Mouse (Mus musculus) liver, postnatal 0 days (tissue): ENCODE measurements at regions not wholly inside any gene's neighbourhood (a gene's known extent, or its start where the extent isn't known, plus 50 kb on each side); places are given as distances from the start of the nearest gene placed in this dataset.
A peak's percentile ranks its signal among the peaks of the same experiment; 100 is the strongest.

Source experiments
- ATAC-seq: fragments of 200-750 bp; cut with Nextera tagmentation; 2 replicates; pipeline ENCODE4 v1.8.0; 2017; ENCODE audit warnings: mild to moderate bottlenecking, moderate library complexity
- DNase-seq: peaks from one replicate; pipeline ENCODE4 v3.0.0-alpha.2; 2016
- H3K27ac ChIP-seq: fragments of 300-500 bp; sonication (generic); 2 replicates; pipeline ENCODE4 v1.5.1; 2014; ENCODE audit warnings: antibody characterized with exemption, moderate library complexity, mild to moderate bottlenecking, low read depth
- H3K27me3 ChIP-seq: fragments of 300-500 bp; sonication (generic); 2 replicates; pipeline ENCODE4 v1.6.1; 2014; ENCODE audit warnings: low read length, control low read depth, mixed read lengths; ENCODE audit not compliant: insufficient read depth
- H3K36me3 ChIP-seq: fragments of 300-500 bp; sonication (generic); replicated peaks from 2 replicates; pipeline ENCODE4 v1.6.1; 2014; ENCODE audit warnings: mild to moderate bottlenecking, control low read depth, low read length, moderate library complexity, mixed read lengths; ENCODE audit not compliant: insufficient read depth
- H3K4me1 ChIP-seq: fragments of 300-500 bp; sonication (generic); 2 replicates; pipeline ENCODE4 v1.6.1; 2014; ENCODE audit warnings: antibody characterized with exemption, mild to moderate bottlenecking, control low read depth; ENCODE audit not compliant: insufficient read depth
- H3K4me2 ChIP-seq: fragments of 300-500 bp; sonication (generic); 2 replicates; pipeline ENCODE4 v1.6.1; 2014; ENCODE audit warnings: low read depth, mild to moderate bottlenecking, low read length, moderate library complexity, mixed read lengths
- H3K4me3 ChIP-seq: fragments of 300-500 bp; sonication (generic); 2 replicates; pipeline ENCODE4 v1.5.1; 2014; ENCODE audit warnings: low read depth, low read length
- H3K9ac ChIP-seq: fragments of 300-500 bp; sonication (generic); replicated peaks from 2 replicates; pipeline ENCODE4 v1.6.1; 2014; ENCODE audit warnings: mild to moderate bottlenecking, moderate library complexity
- H3K9me3 ChIP-seq: fragments of 300-500 bp; sonication (generic); 2 replicates; pipeline ENCODE4 v1.6.1; 2016; ENCODE audit warnings: mild to moderate bottlenecking, control low read depth, low read length, mixed read lengths
- CTCF ChIP-seq: sonication (generic); IDR thresholded peaks from 2 replicates; pipeline ENCODE4 v1.5.1; 2016; ENCODE audit warnings: antibody characterized with exemption, low read depth
- EP300 ChIP-seq: IDR thresholded peaks from 2 replicates; pipeline ENCODE4 v1.6.1; 2016; ENCODE audit warnings: antibody characterized with exemption, low read depth, mild to moderate bottlenecking
- WGBS: fragments of 180-500 bp; shearing (Covaris S2); extraction: QIAGEN DNeasy Blood & Tissue Kit; methylation state at CpG from one replicate; pipeline ENCODE4 v1.1.7; 2014; ENCODE audit not compliant: insufficient replicate concordance; 5-methylcytosine and 5-hydroxymethylcytosine counted together

DNA sequence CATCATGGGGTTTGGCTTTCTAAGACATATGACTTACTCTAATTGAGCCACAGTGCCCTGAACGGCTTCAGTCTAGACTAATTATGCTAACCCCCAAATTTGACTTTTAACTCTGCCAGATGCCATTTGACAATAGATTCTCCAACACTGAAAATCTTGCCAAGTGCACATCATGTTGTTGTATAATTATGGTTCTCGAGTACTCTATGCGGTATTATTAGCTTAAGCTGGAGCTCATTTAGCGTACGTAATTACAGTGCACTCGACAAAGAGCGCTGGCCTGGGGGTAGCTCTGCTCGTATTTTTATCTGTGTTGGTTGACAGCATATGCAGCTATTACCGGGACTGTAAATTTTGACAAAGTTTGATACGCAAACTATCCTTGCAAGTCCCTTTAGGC lies 70.4 kb upstream of the Zdhhc17 start:
- H3K27me3 ChIP-seq = no peaks in the 10 kb centered on the region
- WGBS = 80% methylated on average over 10 of the region's 10 CpGs
- DNase-seq = no peak
- H3K9me3 ChIP-seq = no peaks in the 10 kb centered on the region
- no peak overlapping the region for H3K4me2 ChIP-seq
- H3K4me3 ChIP-seq = no peak overlapping the region
- H3K27ac ChIP-seq = no peak overlapping the region
- no peak for ATAC-seq
- H3K36me3 ChIP-seq = no peaks in the 10 kb centered on the region
- TF ChIP-seq CTCF (no peak), EP300 (no peak)
- no peaks in the 10 kb centered on the region for H3K4me1 ChIP-seq
- H3K9ac ChIP-seq = no peak overlapping the region

DNA sequence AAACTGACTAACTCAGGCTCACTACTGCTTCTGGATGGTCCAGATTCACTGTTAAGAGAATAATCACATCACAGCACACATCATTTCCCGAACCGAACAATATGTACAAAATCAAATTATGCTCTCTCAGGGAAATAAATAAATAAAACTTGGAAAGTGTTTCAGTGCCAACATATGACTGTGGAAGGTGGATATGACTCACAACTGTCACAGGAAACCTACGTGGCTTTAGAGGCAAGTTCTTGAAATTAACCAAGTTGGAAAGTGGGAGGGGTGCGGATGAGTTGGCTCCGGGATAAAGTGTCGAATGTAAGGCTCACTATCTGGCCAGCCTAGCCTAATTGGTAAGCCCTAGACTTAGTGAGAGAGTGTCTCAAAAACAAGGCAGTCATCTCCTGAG lies 69.1 kb upstream of the Zdhhc17 start:
- no peaks in the 10 kb centered on the region for H3K4me1 ChIP-seq
- 65% methylated on average over 6 of the region's 6 CpGs for WGBS
- H3K27ac ChIP-seq = no peak overlapping the region
- DNase-seq (no peak), ATAC-seq (no peak)
- H3K36me3 ChIP-seq = no peaks in the 10 kb centered on the region
- H3K27me3 ChIP-seq = no peaks in the 10 kb centered on the region
- no peak for TF ChIP-seq CTCF
- TF ChIP-seq EP300 = 0 out of 2 replicates have a peak, but pooled peaks have one; percentile 8
- H3K4me2 ChIP-seq = no peak overlapping the region
- no peak overlapping the region for H3K4me3 ChIP-seq
- no peak overlapping the region for H3K9ac ChIP-seq
- H3K9me3 ChIP-seq = no peaks in the 10 kb centered on the region

GRCm38 (mm10) chr10:111077632-111078031 lies 67.7 kb upstream of the Zdhhc17 start:
- 68% methylated on average over 4 of the region's 4 CpGs for WGBS
- DNase-seq (no peak), ATAC-seq (no peak)
- Histone ChIP-seq H3K4me2 (no peak overlapping the region), H3K27ac (no peak overlapping the region), H3K36me3 (no peaks in the 10 kb centered on the region), H3K4me3 (no peak overlapping the region), H3K9ac (no peak overlapping the region), H3K27me3 (no peaks in the 10 kb centered on the region), H3K4me1 (peaks cover 6% of the 10 kb centered on the region; the same call in 1 of the 2 replicates), H3K9me3 (no peaks in the 10 kb centered on the region)
- TF ChIP-seq CTCF = no peak
- TF ChIP-seq EP300 = no peak

GRCm38 (mm10) chr10:111073851-111074430 lies 64.0 kb upstream of the Zdhhc17 start:
- no peak overlapping the region for H3K4me3 ChIP-seq
- WGBS = 30% methylated on average over 5 of the region's 5 CpGs
- TF ChIP-seq CTCF = no peak
- no peak for TF ChIP-seq EP300
- H3K36me3 ChIP-seq = no peaks in the 10 kb centered on the region
- ATAC-seq (no peak), DNase-seq (peak; percentile 28)
- no peak overlapping the region for H3K4me2 ChIP-seq
- no peaks in the 10 kb centered on the region for H3K27me3 ChIP-seq
- no peak overlapping the region for H3K27ac ChIP-seq
- no peak overlapping the region for H3K9ac ChIP-seq
- H3K9me3 ChIP-seq = no peaks in the 10 kb centered on the region
- peaks cover 6% of the 10 kb centered on the region; the same call in 1 of the 2 replicates for H3K4me1 ChIP-seq

DNA sequence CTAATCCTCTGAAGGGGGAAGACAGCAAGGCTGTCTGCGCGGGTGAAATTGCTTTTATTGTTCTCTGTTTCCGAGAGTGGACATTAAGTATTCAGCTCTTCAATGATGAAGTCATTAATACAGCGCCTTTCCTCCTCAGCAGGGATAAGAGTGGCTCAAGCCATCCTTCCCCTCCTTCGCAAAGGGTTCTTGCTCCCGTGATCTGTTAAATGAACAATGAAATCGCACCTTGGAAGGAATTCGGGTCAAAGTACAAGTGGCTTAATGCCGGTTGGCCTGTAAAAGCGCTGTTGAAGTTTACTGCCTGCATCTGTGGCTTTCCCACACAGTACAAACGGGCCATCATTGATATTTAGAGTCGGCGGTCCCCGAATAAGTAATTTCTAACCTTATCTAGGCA lies 63.3 kb upstream of the Zdhhc17 start:
- Histone ChIP-seq H3K9ac (no peak overlapping the region), H3K4me1 (peaks cover 6% of the 10 kb centered on the region; the same call in 1 of the 2 replicates), H3K36me3 (no peaks in the 10 kb centered on the region), H3K9me3 (no peaks in the 10 kb centered on the region), H3K4me2 (no peak overlapping the region), H3K27me3 (no peaks in the 10 kb centered on the region), H3K4me3 (no peak overlapping the region), H3K27ac (no peak overlapping the region)
- DNase-seq (no peak), ATAC-seq (no peak)
- no peak for TF ChIP-seq EP300
- TF ChIP-seq CTCF = no peak
- 59% methylated on average over 14 of the region's 14 CpGs for WGBS

DNA sequence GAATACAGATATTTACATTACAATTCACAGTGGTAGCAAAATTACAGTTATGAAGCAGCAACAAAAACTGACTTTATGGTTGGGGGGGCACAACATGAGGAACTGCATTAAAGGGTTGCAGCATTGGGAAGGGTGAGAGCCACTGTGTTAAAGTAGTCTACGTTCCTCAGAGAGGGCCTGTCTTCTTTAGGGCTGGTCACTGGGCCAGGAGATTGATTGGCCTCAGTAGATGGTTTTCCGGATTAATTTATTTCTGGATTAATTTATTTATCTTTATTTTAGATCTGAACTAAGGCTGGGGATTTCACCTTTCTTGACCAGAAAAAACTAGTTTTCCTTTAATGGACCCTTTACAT lies 62.6 kb upstream of the Zdhhc17 start:
- Histone ChIP-seq H3K4me3 (no peak overlapping the region), H3K27ac (no peak overlapping the region), H3K4me2 (no peak overlapping the region), H3K4me1 (peaks cover 6% of the 10 kb centered on the region; the same call in 1 of the 2 replicates), H3K36me3 (no peaks in the 10 kb centered on the region), H3K27me3 (no peaks in the 10 kb centered on the region), H3K9me3 (no peaks in the 10 kb centered on the region), H3K9ac (no peak overlapping the region)
- no peak for ATAC-seq
- DNase-seq = no peak
- WGBS = 72% methylated on average over 2 of the region's 2 CpGs
- TF ChIP-seq EP300 (no peak), CTCF (no peak)
